Mouse (Mus musculus) layer of hippocampus, adult 2 months (tissue): Measurements from ENCODE around the gene Lmf1. TPM values are rescaled to one million over a fixed set of nuclear protein-coding genes. Genes with fewer than 3 reads are reported as not detected.
A peak's percentile ranks its signal among the peaks of the same experiment; 100 is the strongest.

Experiments
- DNase-seq, 2 experiments: peaks; one replicate each; pipeline ENCODE4 v3.0.0; 2022; ENCODE audit warnings: low spot score in 2 of 2
- H3K27ac ChIP-seq: fragments of 200-600 bp; 2 replicates; pipeline ENCODE4 v1.8.1; 2022
- H3K4me3 ChIP-seq: fragments of 200-600 bp; 2 replicates; pipeline ENCODE4 v1.8.1; 2022; ENCODE audit warnings: mild to moderate bottlenecking
- CTCF ChIP-seq: fragments of 200-600 bp; conservative IDR thresholded peaks from 2 replicates; pipeline ENCODE4 v1.8.1; 2022; ENCODE audit warnings: antibody characterized with exemption, mild to moderate bottlenecking, moderate library complexity
- total RNA-seq, 2 experiments: library from RNA; stranded (reverse); gene quantifications; 2 replicates each; pipeline ENCODE4 v1.2.3; 2021

Gene Lmf1
- total RNA-seq, 2 experiments from 2014 or later: 25.5 to 31.2 TPM

DNA sequence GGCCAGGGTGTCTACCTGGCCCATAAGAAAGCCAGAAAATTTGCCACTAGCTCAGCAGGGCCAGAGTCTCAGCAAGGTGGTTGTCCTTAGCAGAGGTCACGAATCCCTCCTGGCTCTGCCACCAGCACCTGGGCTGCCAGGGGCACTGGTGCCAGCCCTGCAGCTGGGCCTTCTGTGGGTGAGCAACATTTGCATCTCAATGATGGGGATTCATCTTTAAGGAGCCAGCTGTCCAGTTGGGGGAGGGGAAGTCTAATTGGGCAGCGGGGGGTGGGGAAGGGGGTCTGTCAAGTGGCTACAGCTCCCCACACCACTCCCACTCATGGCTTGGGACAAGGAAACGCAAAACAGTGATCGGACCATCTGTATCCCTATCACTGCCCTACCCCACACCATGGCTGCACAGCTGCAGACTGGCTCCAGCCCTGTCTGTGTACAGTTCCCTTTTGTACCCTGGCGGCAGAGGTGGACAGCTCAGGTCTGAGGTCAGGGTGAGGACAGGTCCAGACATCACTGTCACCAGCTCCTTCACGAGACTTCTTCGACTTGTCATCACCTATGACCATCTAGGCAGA, 89.7 kb downstream of the Lmf1 start:
- peak overlapping the region; percentile 46; the same call in 1 of the 2 replicates for H3K27ac ChIP-seq
- H3K4me3 ChIP-seq: no peak overlapping the region
- DNase-seq: no peak
- TF ChIP-seq CTCF: no peak

DNA sequence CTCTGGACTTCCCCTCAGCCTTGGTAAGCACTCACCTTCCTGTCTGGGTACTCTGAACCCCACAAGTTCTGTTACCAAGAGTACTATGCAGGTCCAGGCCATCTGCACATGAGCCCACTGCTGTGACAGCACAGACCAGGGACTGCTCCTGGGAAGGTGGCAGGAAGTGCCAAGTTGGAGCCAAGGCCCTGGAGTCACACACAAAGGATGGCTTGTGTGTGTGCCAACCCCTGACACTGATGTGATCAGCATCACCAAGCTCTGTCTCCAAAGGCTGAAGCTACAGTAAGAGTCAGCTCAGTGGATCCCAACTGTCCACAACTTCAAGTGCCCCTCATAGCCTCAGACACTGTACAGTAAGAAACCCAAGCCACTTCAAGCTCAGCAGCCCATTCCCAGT, 94.1 kb downstream of the Lmf1 start:
- Histone ChIP-seq H3K27ac (peak overlapping the region; percentile 43; the same call in 1 of the 2 replicates), H3K4me3 (no peak overlapping the region)
- DNase-seq: no peak
- no peak for TF ChIP-seq CTCF

DNA sequence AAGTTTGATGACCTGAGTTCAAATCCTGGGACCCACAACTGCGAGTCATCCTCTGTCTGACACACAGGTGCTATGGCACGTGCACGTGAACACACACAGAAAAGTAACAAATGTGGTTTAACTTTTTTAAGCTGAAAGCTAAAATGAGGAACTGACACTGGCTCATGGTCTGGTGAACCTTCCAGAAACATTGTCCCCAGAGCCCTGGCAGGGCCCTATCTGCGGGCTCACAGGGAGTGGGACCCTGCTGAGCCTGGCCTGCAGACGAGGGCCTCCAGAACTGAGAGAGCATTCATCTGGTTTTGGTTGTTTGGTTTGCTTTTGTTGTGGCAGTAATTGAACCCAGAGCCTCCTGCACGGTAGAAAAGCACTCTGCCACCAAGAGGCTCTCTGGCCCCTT, 99.1 kb downstream of the Lmf1 start:
- Histone ChIP-seq H3K27ac (peak overlapping the region; percentile 51; the same call in 1 of the 2 replicates), H3K4me3 (no peak overlapping the region)
- no peak for TF ChIP-seq CTCF
- no peak for DNase-seq

GRCm38 (mm10) chr17:25679818-25680217, 100.9 kb downstream of the Lmf1 start:
- no peak for DNase-seq
- TF ChIP-seq CTCF: no peak
- Histone ChIP-seq H3K27ac (peak overlapping the region; percentile 43; the same call in 1 of the 2 replicates), H3K4me3 (no peak overlapping the region)

- Histone ChIP-seq H3K4me3 (no peak overlapping the region), H3K27ac (peak overlapping the region; percentile 43)
- no peak for DNase-seq
- TF ChIP-seq CTCF: no peak
Measured at GRCm38 (mm10) chr17:25681636-25682035, 102.8 kb downstream of the Lmf1 start.

DNA sequence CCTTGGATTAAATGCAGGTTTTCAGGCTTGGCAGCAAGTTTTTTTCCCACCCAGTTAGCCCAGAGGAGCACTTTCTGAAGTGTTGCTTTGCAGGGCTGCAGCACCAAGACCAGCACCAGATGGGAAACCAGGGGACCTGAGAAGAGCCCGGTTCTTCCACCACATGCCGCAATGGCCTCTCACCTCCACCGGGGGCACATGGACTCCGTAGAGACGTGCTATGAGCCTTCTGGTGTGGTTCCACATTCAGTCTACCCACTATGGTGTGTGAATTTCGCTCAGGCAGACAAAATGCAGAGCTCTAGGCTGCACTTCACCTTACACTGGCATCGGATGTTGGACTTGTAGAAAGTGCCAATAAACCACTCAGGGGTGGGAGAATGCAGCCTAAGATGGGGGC, 107.4 kb downstream of the Lmf1 start:
- no peak for DNase-seq
- no peak overlapping the region for H3K27ac ChIP-seq
- peak; percentile 58 for TF ChIP-seq CTCF
- no peak overlapping the region for H3K4me3 ChIP-seq

DNA sequence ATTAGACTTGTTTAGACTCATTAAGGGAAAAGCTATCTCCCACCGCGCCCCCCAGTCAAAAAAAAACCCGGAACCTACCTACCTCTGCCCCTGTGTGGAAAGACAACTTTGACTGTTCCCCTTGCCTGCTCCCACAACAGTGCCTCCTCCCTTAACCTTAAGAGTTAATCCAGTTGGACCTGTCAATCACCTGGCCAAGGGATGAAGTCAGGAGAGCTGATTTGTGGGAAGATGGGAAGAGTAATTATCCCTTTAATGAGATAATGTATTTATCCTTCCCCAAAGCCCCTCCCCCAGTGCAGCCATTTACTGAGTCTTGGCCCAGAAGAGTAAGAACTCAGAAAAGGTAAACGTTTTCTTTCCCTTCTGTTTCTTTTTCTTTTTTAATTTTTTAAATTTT, 110.0 kb downstream of the Lmf1 start:
- no peak for DNase-seq
- no peak for TF ChIP-seq CTCF
- Histone ChIP-seq H3K27ac (no peak overlapping the region), H3K4me3 (no peak overlapping the region)

DNA sequence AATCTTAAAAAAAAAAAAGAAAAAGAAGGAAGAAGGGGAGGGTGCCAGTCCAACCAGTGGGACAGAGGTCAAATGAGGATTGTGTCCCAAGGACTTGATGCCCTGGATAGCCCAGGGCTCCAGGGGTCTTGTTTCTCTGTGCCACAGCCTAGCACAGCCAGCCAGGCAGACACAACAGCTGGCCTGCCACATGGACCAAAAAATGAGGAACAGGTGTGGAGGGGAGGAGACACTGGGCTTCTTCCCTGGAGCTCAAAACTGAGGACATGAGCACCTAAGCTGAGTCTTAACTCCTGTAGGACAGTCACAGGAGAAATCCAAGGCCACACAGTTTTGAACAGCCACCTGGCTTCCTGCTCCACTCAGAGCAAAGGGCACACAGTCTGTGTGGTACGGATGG, 117.4 kb downstream of the Lmf1 start:
- no peak overlapping the region for H3K27ac ChIP-seq
- DNase-seq: no peak
- no peak for TF ChIP-seq CTCF
- H3K4me3 ChIP-seq: no peak overlapping the region

GRCm38 (mm10) chr17:25698446-25698845, 119.6 kb downstream of the Lmf1 start:
- Histone ChIP-seq H3K27ac (no peak overlapping the region), H3K4me3 (no peak overlapping the region)
- DNase-seq: peak; percentile 72 to 90
- peak; percentile 98 for TF ChIP-seq CTCF

- TF ChIP-seq CTCF: peak; percentile 61
- no peak for DNase-seq
- Histone ChIP-seq H3K4me3 (no peak overlapping the region), H3K27ac (no peak overlapping the region)
Measured at GRCm38 (mm10) chr17:25700863-25701496, 122.1 kb downstream of the Lmf1 start.

- Histone ChIP-seq H3K27ac (no peak overlapping the region), H3K4me3 (no peak overlapping the region)
- no peak for TF ChIP-seq CTCF
- no peak for DNase-seq
Measured at GRCm38 (mm10) chr17:25709994-25710393, 131.1 kb downstream of the Lmf1 start.

GRCm38 (mm10) chr17:25711136-25711535, 132.3 kb downstream of the Lmf1 start:
- no peak overlapping the region for H3K4me3 ChIP-seq
- TF ChIP-seq CTCF: no peak
- no peak for DNase-seq
- H3K27ac ChIP-seq: no peak overlapping the region

Other genes starting within 250 kb of the Lmf1 start
- not detected for gene Tpsab1, start 233.5 kb upstream of the Lmf1 start, total RNA-seq
- under 1 TPM in 1 of 2 experiments, not detected in 1; 0.82 TPM for gene Tpsb2, start 212.8 kb upstream of the Lmf1 start, total RNA-seq
- gene Tpsg1, start 209.8 kb upstream of the Lmf1 start, total RNA-seq: not detected
- gene Cacna1h, start 145.3 kb upstream of the Lmf1 start, total RNA-seq: 100 to 1,000 TPM; 121 to 142 TPM
- 1 to 10 TPM; 1.8 to 2.0 TPM for gene Tekt4, start 124.5 kb upstream of the Lmf1 start, total RNA-seq
- gene Sstr5, start 81.8 kb upstream of the Lmf1 start, total RNA-seq: under 1 TPM in 1 of 2 experiments, not detected in 1; 0.15 TPM
- gene Sox8, start 8.4 kb upstream of the Lmf1 start, total RNA-seq: 10 to 100 TPM; 47.7 to 55.7 TPM
- 100 to 1,000 TPM; 106 to 122 TPM for gene Gng13, start 138.1 kb downstream of the Lmf1 start, total RNA-seq
- 1 to 10 TPM; 1.2 to 1.8 TPM for gene Chtf18, start 148.3 kb downstream of the Lmf1 start, total RNA-seq
- gene Rpusd1, start 148.6 kb downstream of the Lmf1 start, total RNA-seq: 10 to 100 TPM; 54.5 to 56.9 TPM
- gene Mslnl, start 157.0 kb downstream of the Lmf1 start, total RNA-seq: not detected
- under 1 TPM; 0.51 to 0.69 TPM for gene Msln, start 175.3 kb downstream of the Lmf1 start, total RNA-seq
- gene Narfl, start 194.7 kb downstream of the Lmf1 start, total RNA-seq: 10 to 100 TPM; 37.4 to 39.8 TPM
- 100 to 1,000 TPM; 116 to 117 TPM for gene Haghl, start 206.6 kb downstream of the Lmf1 start, total RNA-seq
- under 1 TPM; 0.49 to 0.51 TPM for gene Ccdc78, start 207.5 kb downstream of the Lmf1 start, total RNA-seq
- 10 to 100 TPM; 83.0 to 89.3 TPM for gene Fam173a, start 213.8 kb downstream of the Lmf1 start, total RNA-seq
- 1 to 10 TPM; 1.4 to 1.9 TPM for gene AC134908.4, start 216.6 kb downstream of the Lmf1 start, total RNA-seq
- 10 to 100 TPM; 76.9 to 80.3 TPM for gene Metrn, start 218.1 kb downstream of the Lmf1 start, total RNA-seq
- gene Fbxl16, start 230.0 kb downstream of the Lmf1 start, total RNA-seq: 100 to 1,000 TPM; 680 to 699 TPM
- 10 to 100 TPM; 27.9 to 28.9 TPM for gene Wdr24, start 244.5 kb downstream of the Lmf1 start, total RNA-seq
- gene Jmjd8, start 249.8 kb downstream of the Lmf1 start, total RNA-seq: 10 to 100 TPM; 58.0 to 61.1 TPM